Comparison of ENCODE assay signal across 16 mouse cellular contexts in the genomic region with DNA sequence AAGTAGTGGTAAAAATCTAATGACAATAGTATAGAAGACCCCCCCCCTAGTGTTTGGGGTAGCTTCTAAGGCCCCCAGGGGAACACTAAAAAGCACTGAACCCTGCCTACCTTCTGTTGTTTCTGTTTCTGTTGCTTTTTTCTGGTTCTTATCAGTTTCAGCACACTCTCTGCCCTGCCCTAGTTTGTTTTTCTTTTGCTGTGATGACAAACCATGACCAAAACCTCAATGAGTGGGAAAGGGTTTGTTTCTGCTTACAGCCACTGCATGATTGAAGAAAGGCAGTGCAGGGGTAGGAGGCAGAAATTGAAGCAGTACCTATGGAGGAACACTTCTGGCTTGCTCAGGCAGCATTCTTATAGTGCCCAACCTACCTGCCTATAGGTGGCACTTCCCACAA.
DNase-seq lines count a peak whose midpoint lies in the region; ATAC-seq and TF ChIP-seq lines count a peak whose summit lies in the region.
"Had no signal": no experiment of that assay in that cellular context is flagged by ENCODE, and none has a peak within 500 bp of the region (broad histone marks: within the 10 kb centered on the region; RNA-seq: fewer than 3 reads in every experiment).

No protein-coding gene starts in this region.

- H3K79me2 ChIP-seq in MEL (ENCODE audit: control insufficient read depth, insufficient read depth, low read length, poor library complexity) = no peaks in the 10 kb centered on the region

- H3K27me3 ChIP-seq in heart, embryonic 12.5 days (replicated peaks) = no peaks in the 10 kb centered on the region
- H3K27me3 ChIP-seq in MEL (ENCODE audit: control insufficient read depth in 1 of 2, insufficient read depth in 2 of 2, low read length in 2 of 2) = no peaks in the 10 kb centered on the region
- H3K27me3 ChIP-seq in erythroblast, embryonic 14.5 days (ENCODE audit: control insufficient read depth) = no peaks in the 10 kb centered on the region
- H3K27me3 ChIP-seq in liver, postnatal 0 days (ENCODE audit: insufficient read depth, low read length) = no peaks in the 10 kb centered on the region
- H3K27me3 ChIP-seq: embryonic facial prominence, embryonic 15.5 days; heart, embryonic 15.5 days; hindbrain, embryonic 15.5 days; limb, embryonic 13.5 days; midbrain, embryonic 15.5 days; neural tube, embryonic 13.5 days had no signal

- H3K4me1 ChIP-seq in heart, embryonic 12.5 days (replicated peaks) = peaks cover 4% of the 10 kb centered on the region
- H3K4me1 ChIP-seq in MEL (ENCODE audit: control insufficient read depth in 1 of 2, insufficient read depth in 2 of 2, low read length in 2 of 2) = peaks cover 17 to 27% of the 10 kb centered on the region in 2 experiments
- peaks cover 83% of the 10 kb centered on the region for H3K4me1 ChIP-seq in erythroblast, embryonic 14.5 days (ENCODE audit: control insufficient read depth)
- peaks cover 18% of the 10 kb centered on the region for H3K4me1 ChIP-seq in liver, postnatal 0 days (ENCODE audit: insufficient read depth)
- H3K4me1 ChIP-seq: embryonic facial prominence, embryonic 15.5 days; heart, embryonic 15.5 days; hindbrain, embryonic 15.5 days; limb, embryonic 13.5 days; midbrain, embryonic 15.5 days; neural tube, embryonic 13.5 days had no signal

- H3K4me3 ChIP-seq in heart, embryonic 12.5 days = no peak overlapping the region
- no peak overlapping the region for H3K4me3 ChIP-seq in MEL (ENCODE audit: control insufficient read depth in 1 of 2, insufficient read depth in 1 of 2, low read depth in 2 of 2, low read length in 2 of 2)
- peak overlapping the region; percentile 1 for H3K4me3 ChIP-seq in erythroblast, embryonic 14.5 days (replicated peaks)
- no peak overlapping the region for H3K4me3 ChIP-seq in liver, postnatal 0 days (ENCODE audit: low read depth, low read length)
- H3K4me3 ChIP-seq: embryonic facial prominence, embryonic 15.5 days; heart, embryonic 15.5 days; hindbrain, embryonic 15.5 days; limb, embryonic 13.5 days; midbrain, embryonic 15.5 days; neural tube, embryonic 13.5 days had no signal

- TF ChIP-seq EP300 in MEL (IDR thresholded peaks at IDR 0.05; ENCODE audit: low read depth in 1 of 2, low read length in 2 of 2) = peak; percentile 93 to 96
- peak; percentile 93 for TF ChIP-seq EP300 in liver, postnatal 0 days (IDR thresholded peaks at IDR 0.05; ENCODE audit: low read depth)

- DNase-seq in heart, postnatal 36 days = no peak
- peak; percentile 87 for DNase-seq in MEL (ENCODE audit: low read depth, low spot score)
- no peak for DNase-seq in liver, postnatal 0 days
- no peak for DNase-seq in urinary bladder, postnatal 14 days (ENCODE audit: low spot score)
- no peak for DNase-seq in frontal cortex, postnatal 14 days (ENCODE audit: low spot score in 2 of 2)
- DNase-seq: adrenal gland, adult 2 months; kidney, adult 8-10 months; thymus, postnatal 25 days had no signal

- no peaks in the 10 kb centered on the region for H3K36me3 ChIP-seq in heart, embryonic 12.5 days
- peaks cover 0 to 37% of the 10 kb centered on the region in 2 experiments; a peak in 2 of 4 replicates for H3K36me3 ChIP-seq in MEL (ENCODE audit: control insufficient read depth in 1 of 2, insufficient read depth in 2 of 2, low read length in 2 of 2)
- H3K36me3 ChIP-seq in erythroblast, embryonic 14.5 days (ENCODE audit: control insufficient read depth) = peaks cover 2% of the 10 kb centered on the region; the same call in 1 of the 2 replicates
- no peaks in the 10 kb centered on the region for H3K36me3 ChIP-seq in liver, postnatal 0 days (replicated peaks; ENCODE audit: insufficient read depth, low read length)
- H3K36me3 ChIP-seq: embryonic facial prominence, embryonic 15.5 days; heart, embryonic 15.5 days; hindbrain, embryonic 15.5 days; limb, embryonic 13.5 days; midbrain, embryonic 15.5 days; neural tube, embryonic 13.5 days had no signal

- no peak for TF ChIP-seq RAD21 in MEL (IDR thresholded peaks at IDR 0.05; ENCODE audit: low read depth, low read length)

- no peaks in the 10 kb centered on the region for H3K9me3 ChIP-seq in heart, embryonic 12.5 days (replicated peaks)
- no peaks in the 10 kb centered on the region for H3K9me3 ChIP-seq in MEL (replicated peaks; ENCODE audit: insufficient read depth, low read length)
- H3K9me3 ChIP-seq in erythroblast, embryonic 14.5 days (ENCODE audit: control insufficient read depth, low read length) = no peaks in the 10 kb centered on the region
- H3K9me3 ChIP-seq in liver, postnatal 0 days (ENCODE audit: low read length) = no peaks in the 10 kb centered on the region
- H3K9me3 ChIP-seq: embryonic facial prominence, embryonic 15.5 days; heart, embryonic 15.5 days; hindbrain, embryonic 15.5 days; limb, embryonic 13.5 days; midbrain, embryonic 15.5 days; neural tube, embryonic 13.5 days had no signal

- 0 out of 2 replicates have a peak overlapping the region, but pooled peaks have one; percentile 27 for H3K27ac ChIP-seq in heart, embryonic 12.5 days (ENCODE audit: poor library complexity, severe bottlenecking)
- H3K27ac ChIP-seq in MEL (ENCODE audit: control insufficient read depth, low read depth, low read length) = peak overlapping the region; percentile 84
- H3K27ac ChIP-seq in liver, postnatal 0 days (ENCODE audit: low read depth) = peak overlapping the region; percentile 79
- H3K27ac ChIP-seq: embryonic facial prominence, embryonic 15.5 days; heart, embryonic 15.5 days; hindbrain, embryonic 15.5 days; limb, embryonic 13.5 days; midbrain, embryonic 15.5 days; neural tube, embryonic 13.5 days had no signal

- peak; percentile 80 for ATAC-seq in heart, embryonic 12.5 days (ENCODE audit: insufficient number of reproducible peaks, low FRiP score)
- ATAC-seq in liver, postnatal 0 days = peak; percentile 38
- ATAC-seq: midbrain, embryonic 15.5 days had no signal

- H3K9ac ChIP-seq in heart, embryonic 12.5 days = no peak overlapping the region
- H3K9ac ChIP-seq in MEL (ENCODE audit: control insufficient read depth, low read depth, low read length, poor library complexity, severe bottlenecking) = peak overlapping the region; percentile 26
- H3K9ac ChIP-seq in liver, postnatal 0 days (replicated peaks) = no peak overlapping the region
- H3K9ac ChIP-seq: embryonic facial prominence, embryonic 15.5 days; heart, embryonic 15.5 days; hindbrain, embryonic 15.5 days; limb, embryonic 13.5 days; midbrain, embryonic 15.5 days; neural tube, embryonic 13.5 days had no signal

- intact Hi-C loops in heart, postnatal 36 days (cut with DNase I) = no loop called here

- no peak overlapping the region for H3K4me2 ChIP-seq in heart, embryonic 12.5 days
- H3K4me2 ChIP-seq in liver, postnatal 0 days (ENCODE audit: low read depth, low read length) = no peak overlapping the region
- H3K4me2 ChIP-seq: embryonic facial prominence, embryonic 15.5 days; heart, embryonic 15.5 days; hindbrain, embryonic 15.5 days; limb, embryonic 13.5 days; midbrain, embryonic 15.5 days; neural tube, embryonic 13.5 days had no signal

- TF ChIP-seq CTCF in MEL (IDR thresholded peaks at IDR 0.05 in 2 of 3, conservative IDR thresholded peaks at IDR 0.05 in 1 of 3; ENCODE audit: control insufficient read depth in 1 of 3, insufficient read depth in 1 of 3, low read depth in 2 of 3, low read length in 3 of 3, poor library complexity in 1 of 3, severe bottlenecking in 1 of 3) = no peak
- TF ChIP-seq CTCF in liver, postnatal 0 days (IDR thresholded peaks at IDR 0.05; ENCODE audit: low read depth) = no peak

- no peak for TF ChIP-seq POLR2A in MEL (IDR thresholded peaks at IDR 0.05; ENCODE audit: control insufficient read depth in 1 of 2, insufficient read depth in 1 of 2, low read depth in 1 of 2, low read length in 2 of 2, poor library complexity in 1 of 2)

TF ChIP-seq in MEL, 35 proteins besides CTCF, POLR2A, EP300 and RAD21:
- TF ChIP-seq MEF2A (IDR thresholded peaks at IDR 0.05; ENCODE audit: extremely low read depth, insufficient replicate concordance, low read depth, low read length, poor library complexity, severe bottlenecking) (no peak), ZC3H11A (IDR thresholded peaks at IDR 0.05; ENCODE audit: low read depth, low read length) (no peak), POLR2AphosphoS5 (IDR thresholded peaks at IDR 0.05; ENCODE audit: borderline replicate concordance, low read depth, low read length) (no peak), MYC (IDR thresholded peaks at IDR 0.05; ENCODE audit: low read depth, low read length) (peak; percentile 46; the same call in 1 of the 2 replicates), RCOR1 (IDR thresholded peaks at IDR 0.05; ENCODE audit: low read depth, low read length) (peak; percentile 97), MXI1 (IDR thresholded peaks at IDR 0.05; ENCODE audit: low read depth, low read length) (peak; percentile 51; the same call in 1 of the 2 replicates), E2F4 (IDR thresholded peaks at IDR 0.05; ENCODE audit: borderline replicate concordance, low read depth, low read length) (no peak), MAZ (IDR thresholded peaks at IDR 0.05; ENCODE audit: low read depth, low read length) (0 out of 2 replicates have a peak, but pooled peaks have one; percentile 18), MAX (IDR thresholded peaks at IDR 0.05; ENCODE audit: low read length) (peak; percentile 43; the same call in 1 of the 2 replicates), ETS1 (IDR thresholded peaks at IDR 0.05; ENCODE audit: low read depth, low read length) (peak; percentile 90), GATA1 (IDR thresholded peaks at IDR 0.05; ENCODE audit: low read depth, low read length) (peak; percentile 92), SIN3A (IDR thresholded peaks at IDR 0.05; ENCODE audit: low read length) (peak; percentile 83), GABPA (IDR thresholded peaks at IDR 0.05; ENCODE audit: low read depth, low read length) (no peak), TCF12 (IDR thresholded peaks at IDR 0.05; ENCODE audit: low read depth, low read length) (peak; percentile 91), ZNF384 (IDR thresholded peaks at IDR 0.05; ENCODE audit: low read depth, low read length) (peak; percentile 76), MAFK (IDR thresholded peaks at IDR 0.05; ENCODE audit: borderline replicate concordance, low read depth, low read length) (peak; percentile 61; the same call in 1 of the 2 replicates), TAL1 (IDR thresholded peaks at IDR 0.05; ENCODE audit: low read length) (peak; percentile 93), USF2 (IDR thresholded peaks at IDR 0.05; ENCODE audit: borderline replicate concordance in 1 of 2, insufficient read depth in 1 of 2, low read depth in 1 of 2, low read length in 2 of 2) (no peak), NRF1 (IDR thresholded peaks at IDR 0.05; ENCODE audit: insufficient read depth, low read depth, low read length, poor library complexity, severe bottlenecking) (no peak), BHLHE40 (IDR thresholded peaks at IDR 0.05; ENCODE audit: borderline replicate concordance, low read depth, low read length) (peak; percentile 73; the same call in 1 of the 2 replicates)

Comparison
In these comparisons a context has a peak if more than half of its experiments do, and no peak if none do; other contexts are left out.
1. H3K27ac ChIP-seq: peak in every context shown above with its lines; median percentile 84 in MEL; 79 in liver, postnatal 0 days; 27 in heart, embryonic 12.5 days.